ENCODE assay signal across 24 mouse cellular contexts in the genomic region with DNA sequence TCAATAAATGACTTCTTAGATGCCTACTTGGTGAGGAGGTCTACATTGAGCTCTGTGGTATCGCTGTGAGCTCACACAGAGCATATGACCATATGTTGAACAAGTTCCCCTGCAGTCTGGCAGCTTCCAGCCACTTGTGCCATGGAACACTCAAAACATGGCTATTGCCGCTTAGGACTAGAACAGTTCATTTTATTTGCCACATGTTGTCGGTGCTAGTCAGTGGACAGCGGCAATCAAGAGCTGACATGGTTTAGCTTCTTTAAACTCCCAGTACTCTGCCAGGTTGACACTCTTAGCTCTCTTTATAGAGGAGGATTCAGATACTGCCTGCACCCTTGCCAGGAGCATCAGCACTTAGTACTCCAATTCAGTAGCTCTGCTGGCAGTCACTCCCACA. TPM values are rescaled to one million over a fixed set of nuclear protein-coding genes. Genes with fewer than 3 reads are reported as not detected.
A peak's percentile ranks its signal among the peaks of the same experiment; 100 is the strongest.
DNase-seq lines count a peak whose midpoint lies in the region; TF ChIP-seq lines count a peak whose summit lies in the region.
"Had no signal": no experiment of that assay in that cellular context is flagged by ENCODE, and none has a peak within 500 bp of the region (broad histone marks: within the 10 kb centered on the region; RNA-seq: fewer than 3 reads in every experiment).

No protein-coding gene starts in this region.

- intact Hi-C loops in left cerebral cortex, adult 2 months (cut with DNase I): no loop called here

- H3K36me3 ChIP-seq in thymus, adult 2 months (ENCODE audit: control insufficient read depth, insufficient read depth, low read length): peaks cover 23% of the 10 kb centered on the region; the same call in 1 of the 2 replicates

- 100% methylated on average over 4 of the region's 4 CpGs for WGBS in thymus, adult 2 months

- H3K4me3 ChIP-seq in left cerebral cortex, adult 2 months: no peak overlapping the region
- H3K4me3 ChIP-seq in thymus, adult 2 months (ENCODE audit: control insufficient read depth, insufficient read depth, low read length): no peak overlapping the region
- H3K4me3 ChIP-seq: embryonic facial prominence, embryonic 10.5 days; embryonic facial prominence, embryonic 13.5 days; erythroblast, embryonic 14.5 days; forebrain, embryonic 12.5 days; forebrain, embryonic 15.5 days; gastrocnemius, adult 2 months; hindbrain, embryonic 12.5 days; intestine, embryonic 15.5 days had no signal

- TF ChIP-seq CTCF in left cerebral cortex, adult 2 months (IDR thresholded peaks at IDR 0.05): no peak
- TF ChIP-seq CTCF in thymus, adult 2 months (IDR thresholded peaks at IDR 0.05; ENCODE audit: borderline replicate concordance, control insufficient read depth, extremely low read depth, insufficient read depth, low read length, poor library complexity): no peak

- H3K4me1 ChIP-seq in thymus, adult 2 months (replicated peaks; ENCODE audit: control insufficient read depth, insufficient read depth, low read length): peaks cover 5% of the 10 kb centered on the region; the same call in 1 of the 2 replicates
- H3K4me1 ChIP-seq: embryonic facial prominence, embryonic 10.5 days; forebrain, embryonic 12.5 days; forebrain, embryonic 15.5 days; hindbrain, embryonic 12.5 days; intestine, embryonic 15.5 days had no signal

- DNase-seq in left cerebral cortex, adult 11 months (ENCODE audit: low spot score): peak; percentile 3
- DNase-seq in left cerebral cortex, adult 2 months (ENCODE audit: extremely low spot score in 1 of 2, low spot score in 2 of 2): no peak
- no peak for DNase-seq in thymus, adult 2 months
- no peak for DNase-seq in thymus, postnatal 14 days
- peak; percentile 33 for DNase-seq in brain, adult 2 months (ENCODE audit: low read depth, low spot score)
- no peak for DNase-seq in cerebellum, adult 9-10 months
- DNase-seq: adrenal gland, postnatal 10 days; adrenal gland, postnatal 36 days; B cell, adult 2 months; cerebellum, adult 11 months; cerebellum, adult 2 months; cerebellum, postnatal 10 days; cerebellum, postnatal 36 days; embryo, embryonic 11 days; gastrocnemius, adult 2 months; gastrocnemius, postnatal 14 days had no signal

- no peaks in the 10 kb centered on the region for H3K27me3 ChIP-seq in thymus, adult 2 months (ENCODE audit: control insufficient read depth, insufficient read depth, low read length)
- H3K27me3 ChIP-seq: CH12.LX; embryonic facial prominence, embryonic 13.5 days; forebrain, embryonic 12.5 days; forebrain, embryonic 15.5 days; hindbrain, embryonic 12.5 days; intestine, embryonic 15.5 days had no signal

- H3K27ac ChIP-seq in left cerebral cortex, adult 2 months: no peak overlapping the region
- 0 out of 2 replicates have a peak overlapping the region, but pooled peaks have one; percentile 18 for H3K27ac ChIP-seq in thymus, adult 2 months (ENCODE audit: control insufficient read depth, insufficient read depth, low read length)
- H3K27ac ChIP-seq: embryonic facial prominence, embryonic 10.5 days; embryonic facial prominence, embryonic 13.5 days; forebrain, embryonic 12.5 days; forebrain, embryonic 15.5 days; gastrocnemius, adult 2 months; hindbrain, embryonic 12.5 days; intestine, embryonic 15.5 days had no signal

- no peak for TF ChIP-seq POLR2A in thymus, adult 2 months (IDR thresholded peaks at IDR 0.05; ENCODE audit: control insufficient read depth, extremely low read depth, insufficient read depth, low read length, poor library complexity)

RNA-seq across cellular contexts. Expression of a gene that starts 13.1 kb away (rescaled TPM):
- total RNA-seq in left cerebral cortex, adult 2 months (2021): under 1 TPM in 1 of 2 experiments, not detected in 1; 0.79 TPM
- polyA plus RNA-seq in thymus, adult 2 months (2012; rRNA removed): 0.70 and 0.74 TPM in 2 replicates

RNA-seq across cellular contexts. Expression of a gene that starts 32.9 kb away (rescaled TPM):
- 10 to 100 TPM; 15.7 to 16.5 TPM for total RNA-seq in left cerebral cortex, adult 2 months (2021)
- 7.4 and 7.8 TPM in 2 replicates for polyA plus RNA-seq in thymus, adult 2 months (2012; rRNA removed)

RNA-seq across cellular contexts. Expression of a gene that starts 34.3 kb away (rescaled TPM):
- total RNA-seq in left cerebral cortex, adult 2 months (2021): 1 to 10 TPM; 7.7 to 9.9 TPM
- 35.8 and 55.2 TPM in 2 replicates for polyA plus RNA-seq in thymus, adult 2 months (2012; rRNA removed)

Comparison
In these comparisons a context has a peak if more than half of its experiments do, and no peak if none do; other contexts are left out.
1. DNase-seq: peak in left cerebral cortex, adult 11 months (single experiment) and brain, adult 2 months (single experiment); none in left cerebral cortex, adult 2 months (0 of 2), thymus, adult 2 months (single experiment), thymus, postnatal 14 days (single experiment) and cerebellum, adult 9-10 months (single experiment).